Mouse (Mus musculus): ENCODE measurements around the gene Olfr1184. TPM values are rescaled to one million over a fixed set of nuclear protein-coding genes. Genes with fewer than 3 reads are reported as not detected.
"Not testable (repeated sequence)": the region's sequence is repeated elsewhere in the genome, so short reads cannot be mapped to it uniquely, and the experiment has no call there.

The Olfr1184 gene
- polyA plus RNA-seq (2014; fragmentation: Nextera tagmentation; extraction: Ambion mirVana), result not detected in 2 replicates

DNA sequence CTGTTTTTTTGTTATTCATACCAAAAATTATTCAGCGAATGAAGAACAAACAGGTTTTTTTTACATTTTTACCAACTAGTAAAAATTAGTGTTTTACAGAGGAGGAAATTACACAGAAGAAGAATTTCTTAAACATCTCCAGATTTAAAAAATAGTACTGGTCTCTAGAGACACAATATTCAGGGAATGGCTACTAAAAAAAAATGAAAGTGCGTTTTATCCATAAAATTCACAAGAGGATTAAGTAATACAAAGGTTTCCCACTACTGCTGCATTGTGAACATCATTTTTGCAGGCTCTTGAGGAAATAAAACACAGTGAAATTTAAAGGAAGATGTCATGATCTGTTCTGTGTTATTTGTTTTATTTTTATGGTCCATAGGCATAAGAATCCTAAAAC lies at the start of gene Olfr1184:
TSS of gene Olfr1184 (plus strand) at position 301 of the 400 bp plus-strand sequence.
- 69% methylated on average over 2 of the region's 2 CpGs for WGBS
- H3K4me2 ChIP-seq (ENCODE audit: low read length), result no peak within 1 kb of the TSS

DNA sequence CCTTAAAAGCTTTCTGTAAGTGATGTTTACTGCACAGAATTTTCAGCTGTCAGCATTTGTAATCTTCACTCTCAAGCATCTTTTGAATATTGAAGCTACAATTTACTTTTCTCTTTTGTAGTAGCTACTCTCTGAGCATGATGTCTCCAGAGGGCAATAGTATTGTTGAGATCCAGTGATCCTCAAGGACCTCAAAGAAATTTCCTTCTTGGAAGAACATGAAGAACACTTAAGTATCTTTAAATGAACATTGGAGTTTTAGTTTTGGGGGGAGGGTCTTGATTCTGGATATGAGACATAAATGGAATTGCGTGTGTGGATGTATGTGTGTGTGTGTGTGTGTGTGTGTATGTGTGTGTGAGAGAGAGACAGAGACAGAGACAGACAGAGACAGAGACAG lies 34.4 kb upstream of the Olfr1184 start, which contains the start of gene Gm13757:
TSS of gene Gm13757 (minus strand) at position 101 of the 400 bp plus-strand sequence.
- 80% methylated on average over 1 of the region's 1 CpGs for WGBS
- H3K4me3 ChIP-seq (ENCODE audit: control insufficient read depth in 1 of 2, insufficient read depth in 1 of 2, low read depth in 1 of 2, low read length in 2 of 2), result no peak within 1 kb of the TSS

More for the DNA sequence above, at the start of gene Olfr1184:
- Histone ChIP-seq H3K36me3 (ENCODE audit: control insufficient read depth, insufficient read depth, low read length) (no peaks in the 10 kb centered on the region), H3K9ac (ENCODE audit: low read length) (no peak within 1 kb of the TSS), H3K4me3 (ENCODE audit: control insufficient read depth in 1 of 2, insufficient read depth in 1 of 2, low read depth in 1 of 2, low read length in 2 of 2) (no peak within 1 kb of the TSS), H3K4me1 (ENCODE audit: control insufficient read depth in 2 of 2, insufficient read depth in 2 of 2, low read length in 2 of 2) (no peaks in the 10 kb centered on the region), H3K27ac (replicated peaks in 1 of 2; ENCODE audit: control insufficient read depth in 1 of 2, insufficient read depth in 1 of 2, low read depth in 2 of 2, low read length in 2 of 2) (no peak within 1 kb of the TSS), H3K27me3 (ENCODE audit: control insufficient read depth, insufficient read depth, low read length) (no peaks in the 10 kb centered on the region), H3K9me3 (ENCODE audit: control insufficient read depth, low read length) (no peaks in the 10 kb centered on the region)
- no peak for ATAC-seq (ENCODE audit: insufficient number of reproducible peaks, insufficient read depth, low FRiP score, low read depth)

GRCm38 (mm10) chr2:88454567-88454966 lies 28.8 kb upstream of the Olfr1184 start, which contains the start of gene Olfr1183:
TSS of gene Olfr1183 (plus strand) at chr2:88454867.
- 86% methylated on average over 1 of the region's 1 CpGs for WGBS
- H3K4me1 ChIP-seq (ENCODE audit: control insufficient read depth in 2 of 2, insufficient read depth in 2 of 2, low read length in 2 of 2), result not testable (repeated sequence)

More for the DNA sequence above, 34.4 kb upstream of the Olfr1184 start, which contains the start of gene Gm13757:
- H3K36me3 ChIP-seq (ENCODE audit: control insufficient read depth, insufficient read depth, low read length), result no peaks in the 10 kb centered on the region
- H3K9ac ChIP-seq (ENCODE audit: low read length), result no peak within 1 kb of the TSS
- ATAC-seq (ENCODE audit: insufficient number of reproducible peaks, insufficient read depth, low FRiP score, low read depth), result no peak
- no peaks in the 10 kb centered on the region for H3K27me3 ChIP-seq (ENCODE audit: control insufficient read depth, insufficient read depth, low read length)
- no peak within 1 kb of the TSS for H3K27ac ChIP-seq (replicated peaks in 1 of 2; ENCODE audit: control insufficient read depth in 1 of 2, insufficient read depth in 1 of 2, low read depth in 2 of 2, low read length in 2 of 2)
- H3K4me2 ChIP-seq (ENCODE audit: low read length), result no peak within 1 kb of the TSS
- H3K4me1 ChIP-seq (ENCODE audit: control insufficient read depth in 2 of 2, insufficient read depth in 2 of 2, low read length in 2 of 2), result no peaks in the 10 kb centered on the region
- no peaks in the 10 kb centered on the region for H3K9me3 ChIP-seq (ENCODE audit: control insufficient read depth, low read length)

DNA sequence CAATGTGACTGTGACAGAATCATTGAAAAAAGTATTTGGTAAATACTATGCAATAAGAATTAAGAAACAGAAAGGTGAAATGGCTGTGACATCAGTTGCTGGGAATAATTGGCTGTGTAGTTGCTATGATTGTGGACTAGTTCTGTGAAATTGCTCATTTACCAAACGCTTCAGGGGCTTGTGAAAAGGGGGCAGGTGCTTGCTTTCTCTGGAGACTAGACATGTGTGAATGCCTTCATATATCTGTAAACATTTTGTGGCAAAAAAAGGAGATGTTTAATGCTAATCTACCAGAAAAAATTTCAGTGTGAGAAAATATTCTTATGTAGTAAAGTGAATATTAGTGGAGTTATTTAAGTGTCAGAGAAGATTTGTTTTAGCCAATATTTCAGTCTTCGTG lies 9.6 kb downstream of the Olfr1184 start, which contains the start of gene Olfr1185-ps1:
TSS of gene Olfr1185-ps1 (plus strand) at position 301 of the 400 bp plus-strand sequence.
- Histone ChIP-seq H3K36me3 (ENCODE audit: control insufficient read depth, insufficient read depth, low read length) (no peaks in the 10 kb centered on the region), H3K9ac (ENCODE audit: low read length) (no peak within 1 kb of the TSS), H3K4me3 (ENCODE audit: control insufficient read depth in 1 of 2, insufficient read depth in 1 of 2, low read depth in 1 of 2, low read length in 2 of 2) (no peak within 1 kb of the TSS), H3K27ac (replicated peaks in 1 of 2; ENCODE audit: control insufficient read depth in 1 of 2, insufficient read depth in 1 of 2, low read depth in 2 of 2, low read length in 2 of 2) (no peak within 1 kb of the TSS), H3K9me3 (ENCODE audit: control insufficient read depth, low read length) (no peaks in the 10 kb centered on the region), H3K4me2 (ENCODE audit: low read length) (no peak within 1 kb of the TSS), H3K27me3 (ENCODE audit: control insufficient read depth, insufficient read depth, low read length) (no peaks in the 10 kb centered on the region), H3K4me1 (ENCODE audit: control insufficient read depth in 2 of 2, insufficient read depth in 2 of 2, low read length in 2 of 2) (no peaks in the 10 kb centered on the region)
- ATAC-seq (ENCODE audit: insufficient number of reproducible peaks, insufficient read depth, low FRiP score, low read depth), result no peak
- 59% methylated on average over 2 of the region's 2 CpGs for WGBS

More at GRCm38 (mm10) chr2:88454567-88454966, 28.8 kb upstream of the Olfr1184 start, which contains the start of gene Olfr1183:
- not testable (repeated sequence) for H3K27me3 ChIP-seq (ENCODE audit: control insufficient read depth, insufficient read depth, low read length); H3K4me3 ChIP-seq (ENCODE audit: control insufficient read depth in 1 of 2, insufficient read depth in 1 of 2, low read depth in 1 of 2, low read length in 2 of 2); H3K9ac ChIP-seq (ENCODE audit: low read length); H3K9me3 ChIP-seq (ENCODE audit: control insufficient read depth, low read length); H3K4me2 ChIP-seq (ENCODE audit: low read length); ATAC-seq (ENCODE audit: insufficient number of reproducible peaks, insufficient read depth, low FRiP score, low read depth); H3K27ac ChIP-seq (replicated peaks in 1 of 2; ENCODE audit: control insufficient read depth in 1 of 2, insufficient read depth in 1 of 2, low read depth in 2 of 2, low read length in 2 of 2); H3K36me3 ChIP-seq (ENCODE audit: control insufficient read depth, insufficient read depth, low read length)

GRCm38 (mm10) chr2:88518251-88518650 lies 34.9 kb downstream of the Olfr1184 start, which contains the start of gene Olfr1186:
TSS of gene Olfr1186 (plus strand) at chr2:88518551.
- ATAC-seq (ENCODE audit: insufficient number of reproducible peaks, insufficient read depth, low FRiP score, low read depth), result no peak
- Histone ChIP-seq H3K36me3 (ENCODE audit: control insufficient read depth, insufficient read depth, low read length) (no peaks in the 10 kb centered on the region), H3K4me2 (ENCODE audit: low read length) (no peak within 1 kb of the TSS), H3K4me3 (ENCODE audit: control insufficient read depth in 1 of 2, insufficient read depth in 1 of 2, low read depth in 1 of 2, low read length in 2 of 2) (no peak within 1 kb of the TSS), H3K9ac (ENCODE audit: low read length) (no peak within 1 kb of the TSS), H3K27me3 (ENCODE audit: control insufficient read depth, insufficient read depth, low read length) (no peaks in the 10 kb centered on the region), H3K27ac (replicated peaks in 1 of 2; ENCODE audit: control insufficient read depth in 1 of 2, insufficient read depth in 1 of 2, low read depth in 2 of 2, low read length in 2 of 2) (no peak within 1 kb of the TSS), H3K9me3 (ENCODE audit: control insufficient read depth, low read length) (no peaks in the 10 kb centered on the region), H3K4me1 (ENCODE audit: control insufficient read depth in 2 of 2, insufficient read depth in 2 of 2, low read length in 2 of 2) (no peaks in the 10 kb centered on the region)
- 62% methylated on average over 2 of the region's 2 CpGs for WGBS

DNA sequence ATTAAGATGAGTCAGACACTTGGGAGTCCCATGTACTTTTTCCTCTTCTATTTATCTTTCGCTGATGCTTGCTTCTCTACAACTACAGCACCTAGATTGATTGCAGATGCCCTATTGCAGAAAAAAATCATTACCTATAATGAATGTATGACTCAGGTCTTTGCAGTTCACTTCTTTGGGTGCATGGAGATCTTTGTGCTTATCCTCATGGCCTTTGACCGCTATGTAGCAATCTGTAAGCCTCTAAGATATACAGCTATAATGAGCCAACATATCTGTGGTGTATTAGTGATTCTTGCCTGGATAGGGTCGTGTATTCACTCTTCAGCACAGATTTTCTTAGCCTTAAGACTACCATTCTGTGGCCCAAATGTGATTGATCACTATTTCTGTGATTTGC lies 42.3 kb downstream of the Olfr1184 start:
- ATAC-seq (ENCODE audit: insufficient number of reproducible peaks, insufficient read depth, low FRiP score, low read depth), result no peak
- H3K36me3 ChIP-seq (ENCODE audit: control insufficient read depth, insufficient read depth, low read length), result no peaks in the 10 kb centered on the region
- H3K27ac ChIP-seq (replicated peaks in 1 of 2; ENCODE audit: control insufficient read depth in 1 of 2, insufficient read depth in 1 of 2, low read depth in 2 of 2, low read length in 2 of 2), result no peak overlapping the region
- 60% methylated on average over 3 of the region's 3 CpGs for WGBS
- no peak overlapping the region for H3K4me3 ChIP-seq (ENCODE audit: control insufficient read depth in 1 of 2, insufficient read depth in 1 of 2, low read depth in 1 of 2, low read length in 2 of 2)
- no peak overlapping the region for H3K9ac ChIP-seq (ENCODE audit: low read length)
- H3K9me3 ChIP-seq (ENCODE audit: control insufficient read depth, low read length), result no peaks in the 10 kb centered on the region
- H3K4me2 ChIP-seq (ENCODE audit: low read length), result no peak overlapping the region
- no peaks in the 10 kb centered on the region for H3K4me1 ChIP-seq (ENCODE audit: control insufficient read depth in 2 of 2, insufficient read depth in 2 of 2, low read length in 2 of 2)
- H3K27me3 ChIP-seq (ENCODE audit: control insufficient read depth, insufficient read depth, low read length), result no peaks in the 10 kb centered on the region

Other genes with a start within 250 kb of the Olfr1184 start
- gene Olfr1173, start 203.7 kb upstream of the Olfr1184 start, polyA plus RNA-seq (2014; fragmentation: Nextera tagmentation; extraction: Ambion mirVana), result not detected in 2 replicates
- not detected in 2 replicates for gene Olfr1174-ps, start 168.5 kb upstream of the Olfr1184 start, polyA plus RNA-seq (2014; fragmentation: Nextera tagmentation; extraction: Ambion mirVana)
- gene Olfr1175-ps, start 156.4 kb upstream of the Olfr1184 start, polyA plus RNA-seq (2014; fragmentation: Nextera tagmentation; extraction: Ambion mirVana), result not detected in 2 replicates
- not detected in 2 replicates for gene Olfr1176, start 146.9 kb upstream of the Olfr1184 start, polyA plus RNA-seq (2014; fragmentation: Nextera tagmentation; extraction: Ambion mirVana)
- not detected in 2 replicates for gene Olfr1177-ps, start 137.1 kb upstream of the Olfr1184 start, polyA plus RNA-seq (2014; fragmentation: Nextera tagmentation; extraction: Ambion mirVana)
- not detected in 2 replicates for gene Olfr1178, start 96.5 kb upstream of the Olfr1184 start, polyA plus RNA-seq (2014; fragmentation: Nextera tagmentation; extraction: Ambion mirVana)
- gene Olfr1179, start 77.1 kb upstream of the Olfr1184 start, polyA plus RNA-seq (2014; fragmentation: Nextera tagmentation; extraction: Ambion mirVana), result not detected in 2 replicates
- not detected in 2 replicates for gene Olfr1180, start 64.4 kb upstream of the Olfr1184 start, polyA plus RNA-seq (2014; fragmentation: Nextera tagmentation; extraction: Ambion mirVana)
- gene Olfr1181, start 57.4 kb upstream of the Olfr1184 start, polyA plus RNA-seq (2014; fragmentation: Nextera tagmentation; extraction: Ambion mirVana), result not detected in 2 replicates
- gene Gm13757, start 34.5 kb upstream of the Olfr1184 start, polyA plus RNA-seq (2014; fragmentation: Nextera tagmentation; extraction: Ambion mirVana), result not detected in 2 replicates
- not detected in 2 replicates for gene Olfr1183, start 28.7 kb upstream of the Olfr1184 start, polyA plus RNA-seq (2014; fragmentation: Nextera tagmentation; extraction: Ambion mirVana)
- not detected in 2 replicates for gene Olfr1185-ps1, start 9.7 kb downstream of the Olfr1184 start, polyA plus RNA-seq (2014; fragmentation: Nextera tagmentation; extraction: Ambion mirVana)
- gene Olfr1186, start 35.0 kb downstream of the Olfr1184 start, polyA plus RNA-seq (2014; fragmentation: Nextera tagmentation; extraction: Ambion mirVana), result not detected in 2 replicates
- gene Olfr1188, start 73.3 kb downstream of the Olfr1184 start, polyA plus RNA-seq (2014; fragmentation: Nextera tagmentation; extraction: Ambion mirVana), result not detected in 2 replicates
- gene Olfr1189, start 102.9 kb downstream of the Olfr1184 start, polyA plus RNA-seq (2014; fragmentation: Nextera tagmentation; extraction: Ambion mirVana), result not detected in 2 replicates
- gene Olfr1191-ps1, start 156.9 kb downstream of the Olfr1184 start, polyA plus RNA-seq (2014; fragmentation: Nextera tagmentation; extraction: Ambion mirVana), result not detected in 2 replicates
- not detected in 2 replicates for gene Olfr1192-ps1, start 164.9 kb downstream of the Olfr1184 start, polyA plus RNA-seq (2014; fragmentation: Nextera tagmentation; extraction: Ambion mirVana)
- gene Olfr1193, start 192.0 kb downstream of the Olfr1184 start, polyA plus RNA-seq (2014; fragmentation: Nextera tagmentation; extraction: Ambion mirVana), result not detected in 2 replicates
- not detected in 2 replicates for gene Olfr1195, start 205.6 kb downstream of the Olfr1184 start, polyA plus RNA-seq (2014; fragmentation: Nextera tagmentation; extraction: Ambion mirVana)
- not detected in 2 replicates for gene Olfr1196, start 221.0 kb downstream of the Olfr1184 start, polyA plus RNA-seq (2014; fragmentation: Nextera tagmentation; extraction: Ambion mirVana)
- not detected in 2 replicates for gene Olfr1197, start 248.8 kb downstream of the Olfr1184 start, polyA plus RNA-seq (2014; fragmentation: Nextera tagmentation; extraction: Ambion mirVana)